Mouse (Mus musculus): ENCODE results near the gene Ubap2. TPM values are rescaled to one million over a fixed set of nuclear protein-coding genes. Genes with fewer than 3 reads are reported as not detected.

Ubap2 gene
- total and polyA plus RNA-seq, 3 experiments = 44.5 to 57.4 (median 50.3) TPM

DNA sequence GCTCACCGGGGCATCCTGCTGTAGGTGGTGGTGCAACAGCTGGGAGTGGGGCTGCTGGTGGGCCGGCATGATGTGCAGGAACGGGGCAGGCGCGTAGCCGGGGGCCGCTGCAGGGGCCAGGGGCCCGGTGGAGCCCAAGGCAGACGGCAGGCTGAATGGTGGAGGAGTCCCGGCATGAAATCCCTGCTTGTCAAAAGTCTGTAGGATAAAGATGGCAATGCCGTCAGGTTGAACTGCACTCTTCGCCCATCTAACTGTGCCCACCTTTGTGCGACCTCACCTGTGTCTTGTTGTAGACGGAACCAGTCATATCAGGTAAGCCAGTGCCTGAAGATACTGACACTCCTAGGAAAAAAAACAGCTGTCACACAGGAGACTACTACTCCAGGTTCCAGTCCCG is 79.6 kb downstream of the Ubap2 start:
- Histone ChIP-seq H3K9ac (ENCODE audit: low read depth, low read length) (no peak overlapping the region), H3K27me3 (ENCODE audit: control insufficient read depth, insufficient read depth, low read length) (no peaks in the 10 kb centered on the region), H3K36me3 (ENCODE audit: control insufficient read depth, insufficient read depth, low read length) (no peaks in the 10 kb centered on the region; the same call in 1 of the 2 replicates), H3K27ac (no peak overlapping the region), H3K79me2 (replicated peaks; ENCODE audit: control insufficient read depth, insufficient read depth, low read length) (no peaks in the 10 kb centered on the region), H3K4me1 (ENCODE audit: control insufficient read depth, insufficient read depth, low read length) (no peaks in the 10 kb centered on the region; the same call in 1 of the 2 replicates), H3K4me3 (no peak overlapping the region)
- 87% methylated on average over 15 of the region's 15 CpGs for WGBS
- TF ChIP-seq EP300 (IDR thresholded peaks at IDR 0.05; ENCODE audit: insufficient read depth, low read depth, low read length) (no peak), POLR2A (IDR thresholded peaks at IDR 0.05; ENCODE audit: insufficient read depth, low read depth, low read length) (no peak), CTCF (IDR thresholded peaks at IDR 0.05) (no peak)
- intact Hi-C loops (cut with DNase I) = no loop called here
- no peak for DNase-seq

DNA sequence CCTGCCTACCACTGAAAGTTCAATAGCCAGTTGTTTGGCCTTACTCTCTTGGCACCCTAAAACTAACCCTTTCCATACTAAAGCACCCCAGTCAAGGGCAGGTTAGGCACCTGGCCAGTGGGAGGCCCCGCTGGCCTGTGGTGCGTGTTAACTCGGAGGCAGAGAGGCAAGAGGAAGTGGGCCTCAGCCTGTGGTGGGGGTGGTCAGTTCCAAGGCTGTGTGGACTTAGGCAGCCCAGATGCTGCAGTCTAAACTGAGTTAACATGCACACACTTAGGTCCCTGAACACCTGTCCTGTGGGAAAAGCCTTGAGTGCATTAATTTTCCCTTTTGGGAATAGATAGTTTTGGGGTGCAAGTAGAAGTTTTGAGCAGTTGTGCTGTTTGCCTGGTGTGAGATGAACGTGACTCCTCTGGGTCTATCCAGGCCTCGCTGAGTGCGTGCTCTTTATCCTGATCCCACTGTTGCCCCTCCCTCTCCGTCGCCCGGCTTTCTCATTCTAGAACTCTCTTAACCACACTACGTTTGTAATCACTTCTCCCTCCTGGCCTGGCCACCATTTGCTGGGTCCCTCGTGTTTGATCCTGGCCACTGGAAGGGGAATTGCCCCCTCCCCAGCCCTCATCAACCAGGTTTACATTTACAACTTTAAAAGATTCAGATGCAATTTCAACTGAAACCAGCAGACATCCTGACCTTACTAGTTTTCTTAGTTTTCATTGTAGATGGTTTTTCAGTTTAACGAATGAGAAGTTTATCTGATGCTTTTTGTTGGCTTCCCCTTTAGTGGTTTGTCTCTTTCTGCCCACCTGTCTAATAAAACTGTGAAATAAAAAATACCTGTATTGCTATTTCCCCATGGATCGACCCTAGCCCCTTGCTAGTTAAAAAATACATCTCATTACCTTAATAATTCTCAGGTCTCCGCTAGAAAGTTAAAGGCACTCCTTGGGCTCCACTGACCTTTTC is 82.1 kb downstream of the Ubap2 start:
- Histone ChIP-seq H3K4me3 (no peak overlapping the region), H3K27me3 (ENCODE audit: control insufficient read depth, insufficient read depth, low read length) (no peaks in the 10 kb centered on the region), H3K27ac (no peak overlapping the region), H3K36me3 (ENCODE audit: control insufficient read depth, insufficient read depth, low read length) (no peaks in the 10 kb centered on the region; the same call in 1 of the 2 replicates), H3K79me2 (replicated peaks; ENCODE audit: control insufficient read depth, insufficient read depth, low read length) (no peaks in the 10 kb centered on the region), H3K9ac (ENCODE audit: low read depth, low read length) (no peak overlapping the region), H3K4me1 (ENCODE audit: control insufficient read depth, insufficient read depth, low read length) (no peaks in the 10 kb centered on the region; the same call in 1 of the 2 replicates)
- TF ChIP-seq POLR2A (IDR thresholded peaks at IDR 0.05; ENCODE audit: insufficient read depth, low read depth, low read length) = no peak
- TF ChIP-seq CTCF (IDR thresholded peaks at IDR 0.05) = no peak
- no peak for TF ChIP-seq EP300 (IDR thresholded peaks at IDR 0.05; ENCODE audit: insufficient read depth, low read depth, low read length)
- no peak for DNase-seq
- intact Hi-C loops (cut with DNase I) = no loop called here
- WGBS = 66% methylated on average over 14 of the region's 14 CpGs

DNA sequence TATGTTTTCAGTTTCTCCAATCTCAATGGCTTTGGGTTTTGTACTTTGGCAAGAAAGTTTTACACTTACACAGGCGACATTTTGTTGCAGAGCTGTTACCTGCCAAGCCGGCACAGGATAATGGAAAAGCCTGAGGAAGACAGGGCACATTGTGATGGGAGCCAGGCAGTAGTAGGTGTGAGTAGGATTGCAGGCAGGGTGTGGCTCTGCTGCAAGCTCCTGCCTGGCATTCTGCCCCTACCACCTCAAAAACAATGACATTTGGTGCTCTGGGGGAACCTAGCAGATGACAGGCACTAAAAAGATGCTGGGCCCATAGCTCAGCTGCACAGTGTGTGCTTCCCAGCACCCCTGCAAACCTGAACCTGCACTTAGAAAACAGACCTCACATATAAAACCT is 85.1 kb downstream of the Ubap2 start:
- Histone ChIP-seq H3K27me3 (ENCODE audit: control insufficient read depth, insufficient read depth, low read length) (no peaks in the 10 kb centered on the region), H3K9ac (ENCODE audit: low read depth, low read length) (no peak overlapping the region), H3K27ac (no peak overlapping the region), H3K36me3 (ENCODE audit: control insufficient read depth, insufficient read depth, low read length) (no peaks in the 10 kb centered on the region; the same call in 1 of the 2 replicates), H3K4me1 (ENCODE audit: control insufficient read depth, insufficient read depth, low read length) (no peaks in the 10 kb centered on the region), H3K4me3 (no peak overlapping the region), H3K79me2 (replicated peaks; ENCODE audit: control insufficient read depth, insufficient read depth, low read length) (no peaks in the 10 kb centered on the region)
- DNase-seq = no peak
- no peak for TF ChIP-seq CTCF (IDR thresholded peaks at IDR 0.05)
- TF ChIP-seq POLR2A (IDR thresholded peaks at IDR 0.05; ENCODE audit: insufficient read depth, low read depth, low read length) = no peak
- no peak for TF ChIP-seq EP300 (IDR thresholded peaks at IDR 0.05; ENCODE audit: insufficient read depth, low read depth, low read length)
- intact Hi-C loops (cut with DNase I) = no loop called here
- WGBS = 78% methylated on average over 2 of the region's 2 CpGs

DNA sequence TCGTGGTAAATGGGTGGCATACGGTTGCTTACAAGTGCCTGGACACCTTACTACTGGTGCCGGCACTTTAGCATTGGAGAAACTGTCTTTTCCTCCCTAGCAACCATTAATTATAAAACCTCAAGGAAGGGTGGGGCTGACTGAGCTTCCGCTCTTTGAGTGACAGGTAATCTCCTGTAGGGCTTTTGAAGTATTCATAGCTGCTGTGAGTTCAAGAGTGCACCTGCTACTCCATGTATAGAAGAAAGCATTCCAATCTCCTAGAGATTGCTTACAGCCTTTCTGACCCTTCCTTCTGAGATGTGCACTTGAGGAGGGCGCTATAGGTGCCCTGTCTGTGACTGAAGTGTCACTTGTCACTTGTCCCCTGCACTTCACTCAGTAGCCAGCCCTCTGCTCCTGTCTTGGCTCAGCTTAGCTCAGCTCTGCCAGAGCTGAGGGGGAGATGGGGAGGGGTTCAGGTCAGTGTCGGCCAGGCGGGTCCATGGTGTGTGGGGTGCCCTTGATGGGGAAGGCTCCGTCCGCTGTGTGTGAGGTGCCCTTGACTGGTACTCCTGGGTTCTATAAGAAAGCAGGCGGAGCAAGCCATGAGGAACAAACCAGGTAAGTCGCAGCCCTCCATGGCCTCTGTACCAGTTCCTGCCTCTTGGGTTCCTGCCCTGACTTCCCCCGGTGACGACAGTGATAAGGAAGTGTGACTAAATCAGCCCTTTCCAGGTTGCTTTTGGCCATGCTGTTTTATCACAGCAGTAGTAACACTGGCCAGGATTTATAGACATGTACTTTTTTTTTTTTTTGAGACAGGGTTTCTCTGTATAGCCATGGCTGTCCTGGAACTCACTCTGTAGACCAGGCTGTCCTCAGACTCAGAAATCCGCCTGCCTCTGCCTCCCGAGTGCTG is 94.9 kb downstream of the Ubap2 start:
- Histone ChIP-seq H3K79me2 (replicated peaks; ENCODE audit: control insufficient read depth, insufficient read depth, low read length) (peaks cover 2% of the 10 kb centered on the region; the same call in 1 of the 2 replicates), H3K36me3 (ENCODE audit: control insufficient read depth, insufficient read depth, low read length) (no peaks in the 10 kb centered on the region; the same call in 1 of the 2 replicates), H3K4me3 (no peak overlapping the region), H3K9ac (ENCODE audit: low read depth, low read length) (0 out of 2 replicates have a peak overlapping the region, but pooled peaks have one; percentile 23), H3K27ac (peak overlapping the region; percentile 38; the same call in 1 of the 2 replicates), H3K4me1 (ENCODE audit: control insufficient read depth, insufficient read depth, low read length) (peaks cover 2% of the 10 kb centered on the region), H3K27me3 (ENCODE audit: control insufficient read depth, insufficient read depth, low read length) (no peaks in the 10 kb centered on the region)
- intact Hi-C loops (cut with DNase I) = no loop called here
- DNase-seq = no peak
- TF ChIP-seq EP300 (IDR thresholded peaks at IDR 0.05; ENCODE audit: insufficient read depth, low read depth, low read length) (no peak), CTCF (IDR thresholded peaks at IDR 0.05) (no peak)
- 57% methylated on average over 15 of the region's 15 CpGs for WGBS

DNA sequence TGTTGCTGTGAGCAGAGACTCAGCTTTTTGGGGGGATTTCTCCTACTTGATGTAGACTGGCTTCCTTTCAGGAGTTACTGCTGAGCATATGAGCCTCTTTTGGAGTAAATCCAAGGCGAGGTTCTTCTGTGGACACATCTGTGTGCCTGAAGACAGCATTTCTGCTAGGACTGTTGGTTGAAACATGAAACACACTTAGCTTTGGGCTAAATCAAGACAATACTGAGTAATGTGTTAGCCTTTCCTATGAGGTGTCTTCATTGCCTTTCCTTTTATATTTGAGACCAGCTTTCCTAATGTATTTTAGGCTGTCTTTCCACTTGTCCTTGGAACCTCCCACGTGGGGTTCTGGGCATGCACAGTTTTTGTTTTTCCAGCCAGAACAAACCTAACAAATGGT is 100.3 kb downstream of the Ubap2 start:
- no peaks in the 10 kb centered on the region for H3K27me3 ChIP-seq (ENCODE audit: control insufficient read depth, insufficient read depth, low read length)
- no peak overlapping the region for H3K4me3 ChIP-seq
- TF ChIP-seq EP300 (IDR thresholded peaks at IDR 0.05; ENCODE audit: insufficient read depth, low read depth, low read length) (no peak), POLR2A (IDR thresholded peaks at IDR 0.05; ENCODE audit: insufficient read depth, low read depth, low read length) (no peak), CTCF (IDR thresholded peaks at IDR 0.05) (no peak)
- H3K4me1 ChIP-seq (ENCODE audit: control insufficient read depth, insufficient read depth, low read length) = peaks cover 1% of the 10 kb centered on the region
- WGBS = 69% methylated on average over 2 of the region's 2 CpGs
- DNase-seq = no peak
- H3K27ac ChIP-seq = no peak overlapping the region
- peaks cover 2% of the 10 kb centered on the region; the same call in 1 of the 2 replicates for H3K79me2 ChIP-seq (replicated peaks; ENCODE audit: control insufficient read depth, insufficient read depth, low read length)
- intact Hi-C loops (cut with DNase I) = no loop called here
- H3K36me3 ChIP-seq (ENCODE audit: control insufficient read depth, insufficient read depth, low read length) = no peaks in the 10 kb centered on the region; the same call in 1 of the 2 replicates
- no peak overlapping the region for H3K9ac ChIP-seq (ENCODE audit: low read depth, low read length)

Measured in heart, adult 2 months (tissue).